Mouse (Mus musculus) E14TG2a.4 (cell line): ENCODE measurements around the gene Zfp954.

Experiments
- CTCF ChIP-seq: conservative IDR thresholded peaks from 2 replicates; pipeline ENCODE4 v1.5.1; 2014; ENCODE audit warnings: low read length
- NANOG ChIP-seq: IDR thresholded peaks from 2 replicates; pipeline ENCODE4 v1.6.1; 2014; ENCODE audit warnings: borderline replicate concordance, low read length, mixed read lengths

GRCm38 (mm10) chr7:7108501-7108900 is 12.8 kb downstream of the Zfp954 start:
- TF ChIP-seq CTCF: no peak
- no peak for TF ChIP-seq NANOG
